Mouse (Mus musculus) heart, embryonic 15.5 days (tissue): Measurements from ENCODE around the gene Gm20708. TPM values are rescaled to one million over a fixed set of nuclear protein-coding genes. Genes with fewer than 3 reads are reported as not detected.
A peak's percentile ranks its signal among the peaks of the same experiment; 100 is the strongest.
"Not testable (repeated sequence)": the region's sequence is repeated elsewhere in the genome, so short reads cannot be mapped to it uniquely, and the experiment has no call there.

ENCODE experiments used
- ATAC-seq: fragments of 200-750 bp; cut with Nextera tagmentation; replicated peaks from 2 replicates; pipeline ENCODE4 v1.8.0; 2017; ENCODE audit warnings: low read depth, moderate TSS enrichment; ENCODE audit not compliant: insufficient number of reproducible peaks, insufficient read depth, low FRiP score
- H3K27ac ChIP-seq: fragments of 300-500 bp; sonication (generic); 2 replicates; pipeline ENCODE4 v1.5.1; 2015; ENCODE audit warnings: mild to moderate bottlenecking, inconsistent platforms
- H3K27me3 ChIP-seq: fragments of 300-500 bp; sonication (generic); 2 replicates; pipeline ENCODE4 v1.6.1; 2015; ENCODE audit warnings: inconsistent platforms
- H3K36me3 ChIP-seq: fragments of 300-500 bp; sonication (generic); 2 replicates; pipeline ENCODE4 v1.6.1; 2015; ENCODE audit warnings: mild to moderate bottlenecking, inconsistent platforms
- H3K4me1 ChIP-seq: fragments of 300-500 bp; sonication (generic); replicated peaks from 2 replicates; pipeline ENCODE4 v1.6.1; 2015; ENCODE audit warnings: inconsistent platforms
- H3K4me2 ChIP-seq: fragments of 300-500 bp; sonication (generic); 2 replicates; pipeline ENCODE4 v1.6.1; 2015; ENCODE audit warnings: inconsistent platforms, mild to moderate bottlenecking, moderate library complexity
- H3K4me3 ChIP-seq: fragments of 300-500 bp; sonication (generic); 2 replicates; pipeline ENCODE4 v1.5.1; 2015; ENCODE audit warnings: mild to moderate bottlenecking, inconsistent platforms
- H3K9ac ChIP-seq: fragments of 300-500 bp; sonication (generic); 2 replicates; pipeline ENCODE4 v1.6.1; 2015; ENCODE audit warnings: mild to moderate bottlenecking, inconsistent platforms
- H3K9me3 ChIP-seq: fragments of 300-500 bp; sonication (generic); replicated peaks from 2 replicates; pipeline ENCODE4 v1.6.1; 2016; ENCODE audit warnings: inconsistent platforms
- WGBS: fragments of 180-500 bp; shearing (Covaris S2); methylation state at CpG from one replicate; pipeline ENCODE4 v1.1.7; 2015; ENCODE audit warnings: mixed read lengths; 5-methylcytosine and 5-hydroxymethylcytosine counted together
- polyA plus RNA-seq: library from polyadenylated mRNA; unstranded; fragments of >200 nt; fragmentation: Nextera tagmentation; extraction: Ambion mirVana; gene quantifications from 2 replicates; pipeline ENCODE4 v1.2.1, GENCODE M21; 2015

Gene Gm20708
- polyA plus RNA-seq, 1 experiment from 2014 or later, result 0.97 TPM

DNA sequence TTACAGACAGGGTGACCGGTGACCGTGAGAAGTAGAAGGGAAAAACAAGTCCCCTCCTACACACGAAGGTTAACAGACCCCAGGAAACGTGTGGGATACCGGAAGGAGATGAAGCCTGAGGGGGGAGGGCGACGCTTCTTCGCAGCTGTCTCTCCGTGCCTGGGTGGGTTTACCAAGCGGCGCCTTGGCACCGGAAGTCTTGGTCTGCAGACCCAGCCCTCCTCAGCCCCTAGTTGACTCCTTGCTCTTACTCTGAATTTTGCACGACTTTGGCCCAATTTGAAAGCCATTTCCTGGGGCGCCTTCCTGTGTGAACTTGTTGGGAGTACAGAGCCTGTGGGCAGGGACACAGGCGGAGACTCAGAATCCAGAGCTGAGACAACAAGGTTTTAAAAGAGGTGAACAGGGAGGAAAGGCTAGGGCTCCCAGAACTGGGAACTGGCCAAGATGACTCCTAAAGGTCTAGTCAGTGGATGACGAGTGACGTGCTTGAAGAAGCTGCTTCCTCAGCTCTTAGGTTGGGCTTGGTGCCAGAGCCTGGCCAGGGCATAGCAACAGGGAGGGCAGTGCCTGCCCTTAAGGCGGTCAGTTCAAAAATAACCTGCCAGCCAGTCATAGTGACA lies 28.2 kb upstream of the Gm20708 start:
- Histone ChIP-seq H3K27ac (peak overlapping the region; percentile 92), H3K27me3 (no peaks in the 10 kb centered on the region; the same call in 1 of the 2 replicates), H3K36me3 (peaks cover 6% of the 10 kb centered on the region; the same call in 1 of the 2 replicates), H3K4me2 (peak overlapping the region; percentile 96), H3K4me3 (peak overlapping the region; percentile 61), H3K4me1 (peaks cover 63% of the 10 kb centered on the region), H3K9me3 (no peaks in the 10 kb centered on the region), H3K9ac (peak overlapping the region; percentile 62)
- ATAC-seq, result 0 out of 2 replicates have a peak, but pooled peaks have one; percentile 5
- WGBS, result 8% methylated on average over 18 of the region's 18 CpGs

DNA sequence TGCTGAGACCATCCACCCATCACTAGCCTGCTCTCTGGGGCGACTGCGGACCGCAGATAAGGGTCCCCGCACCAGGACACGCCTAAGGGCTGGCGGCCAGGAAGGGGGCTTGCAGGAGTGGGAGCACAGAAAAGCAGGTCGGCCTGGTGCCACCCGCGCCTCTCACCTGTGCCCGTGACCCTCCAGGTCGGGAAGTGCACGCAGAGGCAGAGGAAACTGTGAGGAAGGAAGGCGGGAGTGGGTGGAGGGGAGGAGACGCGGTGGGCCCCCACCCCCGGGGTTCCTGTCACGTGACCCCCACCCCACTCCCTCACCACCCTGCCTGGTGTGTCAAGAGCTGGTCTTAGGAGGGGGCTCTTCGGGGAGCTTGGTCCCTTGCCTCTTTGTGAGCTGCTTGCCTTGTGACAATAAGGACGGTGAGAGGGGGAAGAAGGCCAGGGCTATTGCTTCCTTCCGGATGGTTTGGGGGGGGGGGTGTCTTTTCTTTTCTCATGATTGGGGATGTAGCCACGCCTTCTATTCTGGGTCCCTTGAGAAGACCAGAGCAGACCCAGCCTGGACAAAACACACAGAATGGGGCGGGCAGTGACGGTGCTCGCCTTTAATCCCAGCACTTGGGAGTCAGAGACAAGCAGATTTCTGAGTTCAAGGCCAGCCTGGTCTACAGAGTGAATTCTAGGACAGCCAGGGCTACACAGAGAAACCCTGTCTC lies 27.3 kb upstream of the Gm20708 start, which contains the start of the genes Tmc8 and Tmc6:
TSS of gene Tmc8 (plus strand) at position 84 of the 712 bp plus-strand sequence.
TSS of gene Tmc6 (minus strand) at position 206 of the 712 bp plus-strand sequence.
- Histone ChIP-seq H3K4me3 (peak within 1 kb of the TSS; percentile 61), H3K9me3 (no peaks in the 10 kb centered on the region), H3K36me3 (peaks cover 1% of the 10 kb centered on the region; the same call in 1 of the 2 replicates), H3K27me3 (no peaks in the 10 kb centered on the region; the same call in 1 of the 2 replicates), H3K4me1 (peaks cover 63% of the 10 kb centered on the region), H3K4me2 (peak within 1 kb of the TSS; percentile 96), H3K27ac (peak within 1 kb of the TSS; percentile 92), H3K9ac (peak within 1 kb of the TSS; percentile 62)
- 37% methylated on average over 24 of the region's 24 CpGs for WGBS
- ATAC-seq, result no peak; the same call in 1 of the 2 replicates

DNA sequence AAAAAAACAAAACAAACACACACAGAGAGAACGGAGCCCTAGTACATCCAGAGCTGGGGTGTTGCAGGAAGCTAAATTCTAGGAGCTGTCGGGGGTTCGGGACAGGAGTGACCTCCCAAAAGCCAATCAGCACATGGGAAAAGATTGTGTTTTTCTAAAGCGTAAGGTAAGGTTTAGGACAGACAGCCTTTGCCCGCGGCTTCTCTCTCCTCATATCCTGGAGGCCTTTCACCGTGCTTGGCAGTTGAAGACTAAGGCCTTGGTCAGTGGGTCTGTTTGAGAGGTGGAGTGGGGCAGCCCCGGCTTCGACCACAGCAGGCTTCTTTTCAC lies 26.8 kb upstream of the Gm20708 start:
- Histone ChIP-seq H3K27ac (peak overlapping the region; percentile 92), H3K9me3 (no peaks in the 10 kb centered on the region), H3K27me3 (no peaks in the 10 kb centered on the region; the same call in 1 of the 2 replicates), H3K4me2 (peak overlapping the region; percentile 96), H3K4me3 (peak overlapping the region; percentile 61), H3K4me1 (peaks cover 59% of the 10 kb centered on the region), H3K9ac (peak overlapping the region; percentile 11), H3K36me3 (no peaks in the 10 kb centered on the region; the same call in 1 of the 2 replicates)
- WGBS, result 48% methylated on average over 9 of the region's 9 CpGs
- no peak for ATAC-seq

DNA sequence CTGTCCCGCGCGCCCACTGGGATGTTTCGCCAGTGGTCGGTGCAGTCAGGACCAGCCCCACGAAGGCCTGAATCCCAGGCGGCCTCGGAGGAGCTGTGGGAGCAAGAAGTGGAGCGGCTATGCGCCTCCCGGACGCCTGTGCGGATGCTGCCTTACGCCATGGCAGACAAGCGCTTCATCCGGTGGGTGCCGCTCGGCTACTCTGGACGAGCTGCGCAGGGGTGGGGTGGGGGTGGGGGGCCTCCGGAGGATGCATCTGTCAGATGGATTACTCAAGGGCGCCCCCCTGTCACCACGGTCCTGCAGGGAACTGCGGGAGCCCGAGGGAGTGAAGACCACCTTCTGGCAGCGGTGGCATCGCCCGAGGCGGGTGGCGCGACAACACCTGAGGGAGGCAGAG lies 26.4 kb upstream of the Gm20708 start:
- H3K4me2 ChIP-seq, result peak overlapping the region; percentile 96
- no peaks in the 10 kb centered on the region; the same call in 1 of the 2 replicates for H3K27me3 ChIP-seq
- peak overlapping the region; percentile 92 for H3K27ac ChIP-seq
- H3K4me3 ChIP-seq, result peak overlapping the region; percentile 61
- H3K36me3 ChIP-seq, result no peaks in the 10 kb centered on the region; the same call in 1 of the 2 replicates
- H3K9me3 ChIP-seq, result no peaks in the 10 kb centered on the region
- 3% methylated on average over 31 of the region's 31 CpGs for WGBS
- ATAC-seq, result peak; percentile 11; the same call in 1 of the 2 replicates
- peaks cover 56% of the 10 kb centered on the region for H3K4me1 ChIP-seq
- H3K9ac ChIP-seq, result peak overlapping the region; percentile 11

DNA sequence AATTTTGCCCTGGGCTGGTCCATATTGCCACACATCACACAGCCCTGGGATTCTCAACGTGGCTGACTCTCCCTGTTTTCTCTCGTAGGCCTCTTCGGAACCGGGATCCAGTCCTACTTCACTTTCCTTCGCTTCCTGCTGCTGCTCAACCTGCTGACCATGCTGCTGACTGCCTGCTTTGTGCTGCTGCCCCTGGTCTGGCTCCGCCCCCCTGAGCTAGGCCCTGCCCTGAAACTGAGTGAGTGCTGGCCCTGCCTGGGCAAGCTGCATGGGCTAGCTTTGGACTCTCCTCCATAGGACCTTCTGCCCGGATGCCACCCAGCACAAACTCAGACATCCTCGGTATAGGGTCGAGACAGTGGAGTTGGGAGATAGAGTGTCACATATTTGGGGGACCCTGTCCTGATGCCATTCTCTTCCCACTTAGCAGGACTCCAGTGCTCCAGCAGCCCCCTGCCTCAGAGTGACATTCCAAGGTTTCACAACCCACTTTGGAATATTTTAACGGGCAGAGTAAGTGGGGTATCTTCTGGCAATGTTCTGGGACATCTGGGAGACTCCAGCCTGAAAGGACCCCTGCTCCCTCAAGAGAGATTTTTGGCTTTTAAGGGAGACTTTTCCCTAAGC lies 25.7 kb upstream of the Gm20708 start:
- Histone ChIP-seq H3K27me3 (no peaks in the 10 kb centered on the region; the same call in 1 of the 2 replicates), H3K4me3 (peak overlapping the region; percentile 61), H3K9me3 (no peaks in the 10 kb centered on the region), H3K4me1 (peaks cover 49% of the 10 kb centered on the region), H3K4me2 (peak overlapping the region; percentile 96), H3K9ac (no peak overlapping the region), H3K36me3 (no peaks in the 10 kb centered on the region), H3K27ac (peak overlapping the region; percentile 39)
- WGBS, result 44% methylated on average over 10 of the region's 10 CpGs
- no peak for ATAC-seq

DNA sequence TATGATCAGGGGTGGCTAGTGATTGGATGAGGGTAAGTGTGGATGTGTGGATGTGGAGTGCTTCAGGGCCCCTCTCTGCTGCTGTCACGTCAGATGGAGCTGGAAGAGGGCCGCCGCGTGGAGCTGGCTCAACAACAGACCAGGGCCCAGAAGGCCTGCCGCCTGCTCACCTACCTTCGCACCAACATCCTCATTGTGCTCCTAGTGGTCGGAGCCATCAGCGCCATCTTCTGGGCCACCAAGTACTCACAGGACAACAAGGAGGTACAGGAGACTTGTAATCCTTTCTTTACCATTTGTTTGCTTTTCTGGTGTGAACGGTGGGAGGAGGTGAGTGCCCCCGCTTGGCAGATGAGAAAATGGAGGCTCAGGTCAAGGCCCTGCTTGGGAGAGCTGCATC lies 23.2 kb upstream of the Gm20708 start:
- no peak for ATAC-seq
- WGBS, result 16% methylated on average over 10 of the region's 10 CpGs
- Histone ChIP-seq H3K27me3 (peaks cover 1% of the 10 kb centered on the region), H3K27ac (no peak overlapping the region), H3K4me2 (no peak overlapping the region), H3K9me3 (no peaks in the 10 kb centered on the region), H3K9ac (no peak overlapping the region), H3K4me3 (no peak overlapping the region), H3K4me1 (peaks cover 36% of the 10 kb centered on the region), H3K36me3 (no peaks in the 10 kb centered on the region)

DNA sequence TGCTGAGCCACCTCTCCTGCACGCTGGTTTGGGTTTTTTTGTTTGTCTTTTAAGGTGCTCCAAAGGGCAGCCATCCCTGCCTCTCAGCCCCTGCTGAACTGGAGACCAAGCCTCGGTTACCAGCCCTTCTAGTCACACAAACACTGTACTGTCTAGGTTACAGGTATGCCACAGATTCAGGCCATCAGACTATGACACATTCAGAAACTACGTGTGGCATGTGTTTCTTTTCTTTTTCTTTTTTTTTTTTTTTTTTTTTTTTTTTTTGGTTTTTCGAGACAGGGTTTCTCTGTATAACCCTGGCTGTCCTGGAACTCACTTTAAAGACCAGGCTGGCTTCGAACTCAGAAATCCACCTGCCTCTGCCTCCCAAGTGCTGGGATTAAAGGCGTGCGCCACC lies 21.0 kb upstream of the Gm20708 start:
- not testable (repeated sequence) for H3K27ac ChIP-seq, H3K9me3 ChIP-seq, H3K27me3 ChIP-seq, H3K4me2 ChIP-seq, H3K4me3 ChIP-seq, H3K9ac ChIP-seq, H3K36me3 ChIP-seq, ATAC-seq
- H3K4me1 ChIP-seq, result peaks cover 25% of the 10 kb centered on the region
- 79% methylated on average over 7 of the region's 7 CpGs for WGBS

DNA sequence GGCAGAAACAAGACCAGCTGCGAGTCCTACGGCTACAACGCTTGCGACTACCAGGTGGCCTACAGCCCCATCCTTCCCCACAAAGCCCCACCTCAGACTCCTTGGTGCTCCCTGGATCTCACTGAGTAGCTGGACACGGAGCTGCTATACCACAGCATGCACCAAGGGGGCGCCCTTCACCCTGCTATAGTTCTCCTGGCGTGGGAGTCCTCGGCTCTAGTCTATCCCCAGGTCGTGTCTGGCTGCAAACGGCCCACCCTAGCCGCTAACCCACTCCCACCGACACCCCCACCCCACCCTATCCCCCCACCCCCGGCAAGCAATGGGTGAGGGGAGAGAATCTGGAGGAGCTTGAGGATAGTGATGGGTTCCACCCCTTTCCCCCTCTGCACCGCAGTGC lies 19.2 kb upstream of the Gm20708 start:
- ATAC-seq, result peak; percentile 41
- Histone ChIP-seq H3K4me3 (peak overlapping the region; percentile 16), H3K27me3 (peaks cover 8% of the 10 kb centered on the region; the same call in 1 of the 2 replicates), H3K27ac (no peak overlapping the region), H3K9me3 (no peaks in the 10 kb centered on the region), H3K9ac (no peak overlapping the region), H3K36me3 (no peaks in the 10 kb centered on the region), H3K4me1 (peaks cover 25% of the 10 kb centered on the region), H3K4me2 (peak overlapping the region; percentile 54)
- WGBS, result 6% methylated on average over 14 of the region's 14 CpGs

DNA sequence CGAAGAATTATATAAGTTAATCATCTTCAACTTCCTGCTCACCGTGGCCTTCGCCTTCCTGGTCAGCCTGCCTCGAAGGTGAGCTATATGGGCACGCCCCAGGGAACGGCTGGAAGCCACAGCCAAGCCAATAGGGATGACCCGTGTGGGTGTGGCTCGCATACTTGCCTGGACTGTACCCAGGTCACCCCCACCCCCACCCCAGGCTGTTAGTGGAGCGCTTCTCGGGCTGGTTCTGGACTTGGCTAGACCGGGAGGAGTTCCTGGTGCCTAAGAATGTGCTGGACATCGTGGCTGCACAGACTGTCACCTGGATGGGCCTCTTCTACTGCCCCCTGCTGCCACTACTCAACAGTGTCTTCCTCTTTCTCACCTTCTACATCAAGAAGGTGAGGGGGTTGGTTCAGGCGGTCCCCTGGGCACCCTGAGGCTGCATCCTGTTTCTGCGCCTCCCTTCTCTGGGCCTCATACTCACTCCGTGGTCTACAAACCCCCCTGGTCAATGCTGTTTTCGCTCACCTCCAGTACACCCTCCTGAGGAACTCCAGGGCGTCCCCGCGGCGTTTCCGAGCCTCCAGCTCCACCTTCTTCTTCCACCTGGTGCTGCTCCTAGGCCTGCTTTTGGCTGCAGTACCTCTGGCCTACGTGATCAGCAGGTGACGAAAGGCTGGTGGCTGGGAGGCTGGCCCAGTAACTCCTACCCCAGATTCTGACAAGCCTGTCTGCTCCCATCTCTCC lies 18.6 kb upstream of the Gm20708 start:
- Histone ChIP-seq H3K4me2 (peak overlapping the region; percentile 54), H3K27me3 (peaks cover 8% of the 10 kb centered on the region; the same call in 1 of the 2 replicates), H3K9me3 (no peaks in the 10 kb centered on the region), H3K27ac (no peak overlapping the region), H3K4me1 (peaks cover 25% of the 10 kb centered on the region), H3K9ac (no peak overlapping the region), H3K36me3 (no peaks in the 10 kb centered on the region), H3K4me3 (peak overlapping the region; percentile 16)
- ATAC-seq, result peak; percentile 31
- 37% methylated on average over 23 of the region's 23 CpGs for WGBS

DNA sequence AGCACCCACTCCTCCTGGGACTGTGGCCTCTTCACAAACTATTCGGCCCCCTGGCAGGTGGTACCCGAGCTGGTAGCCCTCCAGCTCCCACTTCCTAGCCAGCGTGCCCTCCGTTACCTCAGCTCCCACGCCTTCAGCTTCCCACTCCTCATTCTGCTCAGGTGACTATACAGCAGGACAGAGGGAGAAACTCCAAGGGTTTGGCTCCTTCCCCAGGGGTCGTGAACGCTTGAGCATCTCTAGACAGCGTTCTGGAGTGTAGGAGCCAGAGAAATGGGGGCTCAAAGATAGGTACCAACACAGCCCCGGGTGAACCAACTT lies 18.1 kb upstream of the Gm20708 start:
- Histone ChIP-seq H3K36me3 (no peaks in the 10 kb centered on the region), H3K4me2 (no peak overlapping the region), H3K4me1 (peaks cover 22% of the 10 kb centered on the region), H3K27me3 (peaks cover 8% of the 10 kb centered on the region; the same call in 1 of the 2 replicates), H3K27ac (no peak overlapping the region), H3K9me3 (no peaks in the 10 kb centered on the region), H3K4me3 (no peak overlapping the region), H3K9ac (no peak overlapping the region)
- WGBS, result 79% methylated on average over 9 of the region's 9 CpGs
- ATAC-seq, result no peak
